Mouse (Mus musculus) stomach, embryonic 16.5 days (tissue): ENCODE results near the gene Ivl. TPM values are rescaled to one million over a fixed set of nuclear protein-coding genes. Genes with fewer than 3 reads are reported as not detected.

Experiments
- polyA plus RNA-seq: library from polyadenylated mRNA; unstranded; fragments of >200 nt; fragmentation: Nextera tagmentation; extraction: Ambion mirVana; gene quantifications from 2 replicates; pipeline ENCODE4 v1.2.1, GENCODE M21; 2015

Gene Ivl
- polyA plus RNA-seq, 1 experiment from 2014 or later = 1.3 TPM

Other genes with a start within 250 kb of the Ivl start
- gene Sprr2d, start 234.6 kb downstream of the Ivl start, polyA plus RNA-seq = 2.1 and 3.2 TPM in 2 replicates
- gene Sprr2e, start 221.6 kb downstream of the Ivl start, polyA plus RNA-seq = not detected in 2 replicates
- gene Sprr2f, start 208.5 kb downstream of the Ivl start, polyA plus RNA-seq = not detected in 2 replicates
- 0.39 and 1.3 TPM in 2 replicates for gene Sprr2h, start 188.1 kb downstream of the Ivl start, polyA plus RNA-seq
- gene Sprr2i, start 165.7 kb downstream of the Ivl start, polyA plus RNA-seq = 4.6 and 10.6 TPM in 2 replicates
- 2.6 and 7.0 TPM in 2 replicates for gene Sprr2j-ps, start 155.7 kb downstream of the Ivl start, polyA plus RNA-seq
- gene Gm9774, start 144.3 kb downstream of the Ivl start, polyA plus RNA-seq = 8.0 and 17.2 TPM in 2 replicates
- gene Sprr2k, start 141.2 kb downstream of the Ivl start, polyA plus RNA-seq = 2.8 and 7.6 TPM in 2 replicates
- gene Sprr1b, start 134.9 kb downstream of the Ivl start, polyA plus RNA-seq = 3.8 and 9.8 TPM in 2 replicates
- 354 and 827 TPM in 2 replicates for gene Sprr3, start 115.0 kb downstream of the Ivl start, polyA plus RNA-seq
- 466 and 940 TPM in 2 replicates for gene Sprr1a, start 87.8 kb downstream of the Ivl start, polyA plus RNA-seq
- gene Sprr4, start 73.2 kb downstream of the Ivl start, polyA plus RNA-seq = not detected in 2 replicates
- not detected in 2 replicates for gene 2310046K23Rik, start 39.2 kb downstream of the Ivl start, polyA plus RNA-seq
- 1.4 and 1.7 TPM in 2 replicates for gene Smcp, start 15.3 kb upstream of the Ivl start, polyA plus RNA-seq
- gene 2210017I01Rik, start 33.8 kb upstream of the Ivl start, polyA plus RNA-seq = not detected in 2 replicates
- not detected in 2 replicates for gene Lce6a, start 47.9 kb upstream of the Ivl start, polyA plus RNA-seq
- gene Lce1a1, start 74.6 kb upstream of the Ivl start, polyA plus RNA-seq = 0.40 TPM in 1 of 2 replicates, not detected in the other
- not detected in 2 replicates for gene Lce1b, start 83.2 kb upstream of the Ivl start, polyA plus RNA-seq
- gene Lce1a2, start 96.6 kb upstream of the Ivl start, polyA plus RNA-seq = 0.26 and 0.45 TPM in 2 replicates
- gene Lce1c, start 105.5 kb upstream of the Ivl start, polyA plus RNA-seq = 0.19 TPM in 1 of 2 replicates, not detected in the other
- not detected in 2 replicates for gene Lce1d, start 113.5 kb upstream of the Ivl start, polyA plus RNA-seq
- not detected in 2 replicates for gene Lce1e, start 135.3 kb upstream of the Ivl start, polyA plus RNA-seq
- gene Lce1f, start 146.6 kb upstream of the Ivl start, polyA plus RNA-seq = not detected in 2 replicates
- gene Gm38119, start 165.4 kb upstream of the Ivl start, polyA plus RNA-seq = not detected in 2 replicates
- not detected in 2 replicates for gene Lce1g, start 178.6 kb upstream of the Ivl start, polyA plus RNA-seq
- not detected in 2 replicates for gene Lce1h, start 191.3 kb upstream of the Ivl start, polyA plus RNA-seq
- gene Lce1i, start 205.2 kb upstream of the Ivl start, polyA plus RNA-seq = 0.32 TPM in 1 of 2 replicates, not detected in the other
- gene Lce1j, start 216.8 kb upstream of the Ivl start, polyA plus RNA-seq = not detected in 2 replicates
- gene Lce1k, start 234.2 kb upstream of the Ivl start, polyA plus RNA-seq = not detected in 2 replicates